Mouse (Mus musculus) layer of hippocampus, postnatal 10 days (tissue): ENCODE measurements around the gene Icam1. TPM values are rescaled to one million over a fixed set of nuclear protein-coding genes. Genes with fewer than 3 reads are reported as not detected.
A peak's percentile ranks its signal among the peaks of the same experiment; 100 is the strongest.
"Not testable (repeated sequence)": the region's sequence is repeated elsewhere in the genome, so short reads cannot be mapped to it uniquely, and the experiment has no call there.

Source experiments
- DNase-seq, 2 experiments: peaks; one replicate each; pipeline ENCODE4 v3.0.0; 2021; ENCODE audit warnings: low spot score in 2 of 2
- microRNA-seq, 2 experiments: library from miRNA; unstranded; fragments of <30 nt; microRNA quantifications; one replicate each; pipeline ENCODE4 v1.2.0; 2021
- total RNA-seq, 2 experiments: library from RNA; stranded (reverse); gene quantifications; 2 replicates each; pipeline ENCODE4 v1.2.3; 2021

The Icam1 gene
- total RNA-seq, 2 experiments from 2014 or later: 3.0 to 3.9 TPM

DNA sequence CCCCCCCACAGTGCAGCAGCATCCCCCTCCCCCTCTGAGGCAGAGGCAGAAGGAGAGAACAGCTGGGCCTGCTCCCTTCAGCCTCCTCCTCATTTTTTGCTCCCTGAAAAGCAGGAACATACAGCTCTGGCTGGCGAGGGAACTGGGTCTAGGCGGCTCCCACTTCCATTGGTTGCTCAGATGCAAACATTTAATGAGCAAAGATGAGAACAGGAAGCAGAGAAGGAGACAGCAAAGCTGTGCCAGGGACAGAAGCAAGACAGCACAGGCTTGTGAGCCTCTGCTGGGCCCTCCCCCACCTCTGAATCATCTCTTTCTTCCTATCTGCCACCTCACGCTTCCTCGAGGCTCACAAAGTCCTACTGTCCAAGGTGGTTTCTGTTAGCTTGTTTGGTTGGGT, 25.5 kb downstream of the Icam1 start:
- DNase-seq: peak in 1 of 2 experiments; percentile 54

DNA sequence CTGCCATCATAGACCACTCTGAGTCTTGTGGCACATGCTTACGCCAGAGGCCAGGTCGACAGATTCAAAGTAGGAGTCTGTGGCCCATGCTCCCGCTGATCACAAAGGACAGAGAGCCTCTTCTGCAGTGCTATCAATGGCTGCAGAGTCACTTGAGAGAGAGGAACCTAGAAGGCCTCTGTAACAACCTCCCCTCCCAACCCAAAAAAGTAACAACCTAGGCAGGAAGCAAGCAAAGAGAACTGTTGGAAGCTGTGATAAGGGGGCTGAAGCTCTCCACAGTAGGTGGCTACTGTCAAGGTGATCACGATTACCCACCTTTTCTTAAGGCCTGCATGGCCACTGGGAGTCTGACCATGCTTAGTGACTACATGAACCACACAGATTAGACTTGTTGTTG, 27.8 kb downstream of the Icam1 start:
- no peak for DNase-seq

DNA sequence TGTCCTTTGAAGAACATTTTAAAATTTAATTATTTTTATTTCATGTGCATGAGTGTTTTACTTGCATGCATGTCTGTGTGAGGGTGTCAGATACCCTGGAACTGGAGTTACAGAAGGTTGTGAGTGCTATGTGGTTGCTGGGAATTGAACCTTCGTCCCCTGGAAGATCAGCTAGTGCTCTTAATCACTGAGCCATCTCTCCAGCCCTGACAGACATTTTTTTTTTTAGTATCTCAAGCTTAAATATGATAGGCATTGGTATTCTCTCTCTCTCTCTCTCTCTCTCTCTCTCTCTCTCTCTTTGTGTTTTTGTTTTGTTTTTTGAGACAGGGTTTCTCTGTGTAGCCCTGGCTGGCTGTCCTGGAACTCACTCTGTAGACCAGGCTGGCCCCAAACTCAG, 29.0 kb downstream of the Icam1 start:
- not testable (repeated sequence) for DNase-seq

DNA sequence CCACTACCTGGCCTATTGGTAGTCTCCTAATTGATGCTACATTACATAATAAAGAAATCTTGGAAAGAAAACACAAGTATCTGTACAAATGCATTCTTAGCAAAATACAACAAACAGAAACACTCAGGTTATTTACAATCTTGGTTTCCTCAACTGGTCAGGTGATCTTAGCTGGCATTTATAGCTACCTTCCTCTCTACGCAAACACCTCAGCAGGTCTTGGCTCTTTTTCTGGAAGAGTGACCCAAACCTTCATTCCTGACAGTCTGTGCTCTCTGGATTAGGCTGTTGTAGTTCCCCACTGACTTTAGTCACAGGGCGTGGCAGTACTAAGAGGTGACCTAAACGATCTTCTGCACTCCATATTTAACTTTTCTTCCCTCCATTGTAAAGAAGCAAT, 29.4 kb downstream of the Icam1 start:
- DNase-seq: no peak

DNA sequence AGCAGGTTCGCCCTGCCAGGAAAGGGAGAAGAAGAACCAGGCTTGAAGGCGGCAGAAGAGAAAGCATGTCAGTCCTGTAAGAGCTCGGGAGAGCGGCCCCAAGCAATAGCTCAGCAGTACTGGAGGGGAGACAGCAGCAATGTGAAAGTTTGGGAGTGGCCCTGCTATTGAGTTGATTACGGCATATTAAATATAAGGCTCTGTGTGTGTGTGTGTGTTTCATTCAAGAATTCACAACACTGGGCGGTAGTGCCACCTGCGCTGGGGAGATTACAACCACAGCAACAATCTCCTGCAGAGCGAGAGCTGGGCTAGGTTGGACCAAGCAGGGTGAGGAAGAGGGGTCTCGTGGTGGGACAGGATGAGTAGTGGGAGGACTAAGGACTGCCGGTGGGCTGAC, 35.8 kb downstream of the Icam1 start:
- DNase-seq: no peak

DNA sequence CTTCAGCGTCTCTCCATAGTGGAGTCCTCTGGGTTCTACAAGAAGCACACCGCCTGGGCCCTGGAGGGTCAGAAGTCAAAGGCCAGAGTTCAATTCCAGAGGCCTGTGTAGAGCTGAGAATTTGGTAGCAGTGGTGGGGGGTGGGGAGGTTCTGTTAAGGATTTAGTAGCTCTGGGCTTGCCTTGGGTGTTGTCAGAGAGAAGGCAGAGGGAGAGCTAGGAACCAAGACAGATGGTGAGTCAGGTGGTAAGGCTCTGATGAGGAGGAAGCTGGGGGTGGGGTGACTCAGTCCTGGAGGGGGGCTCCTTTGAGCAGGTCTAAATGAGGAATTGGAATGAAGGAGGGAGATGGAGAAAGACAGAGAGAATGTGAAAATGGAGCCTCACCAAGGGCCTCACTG, 47.1 kb downstream of the Icam1 start:
- peak in 1 of 2 experiments; percentile 34 for DNase-seq

DNA sequence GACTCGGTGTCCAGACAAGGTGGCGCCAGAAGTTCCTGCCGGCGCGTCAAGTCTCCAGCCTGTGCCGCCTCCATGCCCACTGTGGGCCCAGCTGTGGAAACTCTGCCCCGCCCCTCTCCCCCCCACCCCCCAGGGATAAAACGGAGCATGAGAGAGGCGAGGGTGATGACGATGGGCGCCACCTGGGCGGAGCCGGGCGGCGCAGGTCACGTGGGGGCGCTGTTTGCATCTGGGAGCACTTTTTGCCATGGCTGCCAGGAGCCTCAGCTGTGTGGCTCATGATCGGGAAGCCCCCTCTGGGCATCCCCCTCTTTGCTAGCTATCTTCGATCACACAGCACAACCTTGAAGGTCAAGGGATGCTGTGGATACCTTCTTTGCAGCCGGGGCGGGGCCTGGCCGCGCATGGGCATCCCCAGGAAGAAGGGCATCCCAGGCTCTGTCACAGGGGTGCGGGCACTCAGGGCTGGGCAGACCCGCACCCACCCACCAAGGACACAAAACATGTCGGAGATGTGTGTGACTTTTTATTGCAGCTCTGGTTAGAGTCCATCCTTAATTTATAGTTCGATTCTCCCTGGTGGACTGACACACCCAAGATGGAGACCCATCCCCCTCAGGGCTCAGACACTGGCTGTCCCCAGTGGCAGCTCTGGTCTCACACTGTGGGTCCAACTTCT, 51.4 kb downstream of the Icam1 start, which contains the start of gene Zglp1:
Gene Zglp1 (minus strand): TSS at position 88 of the 679 bp plus-strand sequence.
- no peak for DNase-seq

DNA sequence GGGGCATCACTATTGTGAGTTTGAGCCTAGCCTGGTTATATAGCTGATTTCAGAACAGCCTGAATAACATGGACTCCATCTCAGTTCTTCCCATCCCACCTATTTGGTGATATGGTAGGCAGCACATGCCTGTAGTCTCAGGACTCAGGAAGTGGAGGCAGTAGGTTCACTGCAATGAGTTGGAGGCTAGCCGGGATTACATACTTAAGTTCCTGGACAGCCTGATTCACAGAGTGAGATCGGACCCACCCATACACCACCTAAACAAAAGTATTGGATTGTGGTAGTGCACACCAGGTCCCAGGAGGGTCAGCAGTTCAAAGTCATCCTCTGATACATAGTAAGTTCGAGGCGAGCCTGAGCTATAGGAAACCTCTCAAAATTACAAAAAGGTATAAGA, 56.9 kb downstream of the Icam1 start:
- DNase-seq: no peak

DNA sequence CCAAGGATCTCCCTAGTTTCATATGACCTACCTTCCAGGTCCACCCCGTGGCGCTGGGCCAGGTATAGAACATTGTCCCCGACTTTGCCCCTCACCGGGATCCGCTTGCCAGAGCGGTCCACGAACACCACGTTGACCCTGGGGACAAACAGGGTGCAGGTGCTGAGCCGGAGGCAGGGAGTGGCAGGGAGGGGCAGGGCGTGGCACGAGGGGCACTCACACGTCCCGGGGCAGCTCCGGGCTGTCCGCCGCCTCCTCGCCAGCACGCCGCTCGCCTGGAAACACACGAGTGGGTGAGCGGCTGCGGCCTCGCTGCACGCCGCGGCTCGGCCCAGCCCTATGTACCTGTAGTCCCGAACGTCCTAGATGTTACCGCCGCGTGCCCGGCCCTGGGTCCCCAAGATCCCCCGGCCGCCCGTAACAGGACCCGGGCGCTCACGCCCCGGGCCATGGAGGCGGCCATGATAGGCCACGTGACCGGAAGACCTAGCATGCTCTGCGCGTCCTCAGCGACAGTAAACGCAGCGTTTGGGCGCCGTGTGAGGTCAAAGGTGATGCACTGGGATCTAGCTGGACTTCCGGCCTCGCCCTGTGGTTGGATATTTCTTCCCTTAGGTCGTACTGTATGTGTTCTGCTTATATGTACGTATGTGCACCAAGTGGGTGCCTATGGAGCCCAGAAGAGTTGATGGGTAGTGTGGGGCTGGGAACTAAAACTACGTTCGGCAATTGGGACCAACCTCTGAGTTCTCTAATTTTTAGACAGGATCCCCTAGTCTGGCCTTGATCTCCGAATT, 57.5 kb downstream of the Icam1 start, which contains the start of the genes Gm49373 and Fdx1l:
Gene Gm49373 (minus strand): TSS at position 53 of the 797 bp plus-strand sequence.
Gene Fdx1l (minus strand): TSS at position 571 of the 797 bp plus-strand sequence.
- DNase-seq: peak; percentile 89 to 91

DNA sequence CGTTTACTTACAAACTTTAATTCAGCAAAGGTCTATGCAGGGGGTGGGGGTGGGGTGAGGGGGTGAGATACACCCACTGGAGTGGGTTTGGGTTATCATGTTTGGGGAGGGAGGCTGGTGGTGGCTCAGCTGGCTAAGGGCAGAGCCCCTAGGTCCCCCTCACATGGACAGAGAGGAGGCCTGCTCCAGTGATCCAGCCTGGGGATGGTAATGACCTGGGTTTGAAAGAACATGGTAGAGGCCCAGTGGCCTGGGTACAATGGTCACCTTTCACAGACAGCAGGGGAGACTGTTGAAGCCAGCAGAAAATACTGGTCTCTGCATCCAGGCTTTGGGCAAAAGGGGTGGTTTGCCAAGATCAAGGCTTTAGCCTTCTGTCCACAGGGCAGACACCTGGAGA, 58.4 kb downstream of the Icam1 start:
- DNase-seq: no peak

DNA sequence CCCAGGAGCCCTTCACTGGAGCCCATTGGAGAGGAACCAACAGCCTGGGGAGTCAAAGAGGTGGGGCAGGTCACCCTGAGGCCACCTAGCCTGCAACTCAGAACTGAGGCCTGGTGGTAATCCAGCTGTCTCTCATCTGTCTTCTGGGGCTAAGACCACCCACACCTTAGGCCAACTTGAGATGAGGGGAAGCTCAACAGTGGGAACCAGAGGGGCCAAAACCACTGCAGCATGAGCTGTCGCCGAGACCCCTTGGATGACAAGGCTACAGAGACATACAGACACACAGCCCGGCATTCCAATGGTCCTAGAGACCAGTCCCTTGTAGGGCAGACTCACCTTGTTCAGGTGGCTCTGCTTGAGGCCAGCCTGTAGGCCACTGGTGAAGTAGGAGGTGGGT, 59.8 kb downstream of the Icam1 start:
- no peak for DNase-seq

Small RNAs within 50 kb of the gene (microRNA-seq; reads per million reads assigned to microRNA genes)
- gene Mir1900 (0 reads per million in 2 experiments), gene Mir7082 (0.67 to 0.98 reads per million in 2 experiments)

Other genes with a start within 250 kb of the Icam1 start
- gene Col5a3, start 200.9 kb upstream of the Icam1 start, total RNA-seq: 1 to 10 TPM; 1.8 to 2.3 TPM
- not detected for gene Rdh8, start 197.5 kb upstream of the Icam1 start, total RNA-seq
- gene A230050P20Rik, start 147.3 kb upstream of the Icam1 start, total RNA-seq: 10 to 100 TPM; 48.2 to 55.5 TPM
- 10 to 100 TPM; 10.4 to 12.8 TPM for gene Angptl6, start 136.3 kb upstream of the Icam1 start, total RNA-seq
- gene Ppan, start 127.8 kb upstream of the Icam1 start, total RNA-seq: 10 to 100 TPM; 28.9 to 35.8 TPM
- 100 to 1,000 TPM; 137 to 144 TPM for gene Eif3g, start 117.4 kb upstream of the Icam1 start, total RNA-seq
- gene Dnmt1, start 56.1 kb upstream of the Icam1 start, total RNA-seq: 10 to 100 TPM; 47.4 to 52.1 TPM
- gene S1pr2, start 39.2 kb upstream of the Icam1 start, total RNA-seq: 1 to 10 TPM; 3.1 to 4.1 TPM
- gene Mrpl4, start 13.2 kb upstream of the Icam1 start, total RNA-seq: 10 to 100 TPM; 47.2 to 54.4 TPM
- gene Icam4, start 13.4 kb downstream of the Icam1 start, total RNA-seq: under 1 TPM in 1 of 2 experiments, not detected in 1; 0.56 TPM
- 100 to 1,000 TPM; 256 to 261 TPM for gene Icam5, start 16.1 kb downstream of the Icam1 start, total RNA-seq
- 1 to 10 TPM; 1.7 to 2.4 TPM for gene Zglp1, start 51.1 kb downstream of the Icam1 start, total RNA-seq
- 1 to 10 TPM; 1.4 to 1.5 TPM for gene Gm49373, start 57.1 kb downstream of the Icam1 start, total RNA-seq
- gene Fdx1l, start 57.6 kb downstream of the Icam1 start, total RNA-seq: 10 to 100 TPM; 53.7 to 55.2 TPM
- gene Gm38431, start 76.0 kb downstream of the Icam1 start, total RNA-seq: 1 to 10 TPM; 2.4 to 3.4 TPM
- 10 to 100 TPM; 36.1 to 37.6 TPM for gene Raver1, start 76.0 kb downstream of the Icam1 start, total RNA-seq
- 10 to 100 TPM; 12.7 to 14.0 TPM for gene Tyk2, start 115.3 kb downstream of the Icam1 start, total RNA-seq
- 100 to 1,000 TPM; 136 to 139 TPM for gene Cdc37, start 134.0 kb downstream of the Icam1 start, total RNA-seq
- 10 to 100 TPM; 58.9 to 59.5 TPM for gene Pde4a, start 149.7 kb downstream of the Icam1 start, total RNA-seq
- 10 to 100 TPM; 51.7 to 56.5 TPM for gene Keap1, start 223.4 kb downstream of the Icam1 start, total RNA-seq
- gene S1pr5, start 232.5 kb downstream of the Icam1 start, total RNA-seq: 1 to 10 TPM; 2.4 to 3.0 TPM
- 10 to 100 TPM; 28.8 to 29.4 TPM for gene Atg4d, start 249.3 kb downstream of the Icam1 start, total RNA-seq